Mouse (Mus musculus) yolk sac, embryonic 10.5 days (tissue): ENCODE measurements around the gene Taf5l.
"Not testable (repeated sequence)": the region's sequence is repeated elsewhere in the genome, so short reads cannot be mapped to it uniquely, and the experiment has no call there.

Experiments
- DNase-seq: peaks from one replicate; pipeline ENCODE4 v3.0.0-alpha.2; 2017; ENCODE audit warnings: low spot score

Gene Taf5l

GRCm38 (mm10) chr8:123960556-123960955 is 60.6 kb downstream of the Taf5l start:
- not testable (repeated sequence) for DNase-seq

DNA sequence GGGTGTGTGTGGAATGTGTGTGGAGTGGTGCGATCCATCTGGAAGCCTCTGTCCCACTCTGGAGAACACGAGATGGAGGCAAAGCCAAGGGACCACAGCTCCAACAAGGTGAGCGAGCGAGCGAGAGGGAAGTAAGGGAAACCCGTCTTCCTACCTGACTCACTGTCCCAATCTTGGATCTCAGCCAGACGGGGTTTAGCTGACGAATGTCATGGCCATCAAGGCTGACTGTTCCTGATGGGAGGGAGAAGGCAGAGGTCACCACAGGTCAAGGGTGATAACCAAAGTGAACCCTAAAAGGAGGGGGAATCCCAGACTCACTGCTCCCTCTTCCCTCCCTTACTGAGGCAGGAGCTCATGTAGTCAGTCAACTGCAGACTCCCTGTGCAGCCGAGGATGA is 61.1 kb downstream of the Taf5l start:
- no peak for DNase-seq

GRCm38 (mm10) chr8:123959473-123959872 is 61.7 kb downstream of the Taf5l start:
- DNase-seq = no peak

DNA sequence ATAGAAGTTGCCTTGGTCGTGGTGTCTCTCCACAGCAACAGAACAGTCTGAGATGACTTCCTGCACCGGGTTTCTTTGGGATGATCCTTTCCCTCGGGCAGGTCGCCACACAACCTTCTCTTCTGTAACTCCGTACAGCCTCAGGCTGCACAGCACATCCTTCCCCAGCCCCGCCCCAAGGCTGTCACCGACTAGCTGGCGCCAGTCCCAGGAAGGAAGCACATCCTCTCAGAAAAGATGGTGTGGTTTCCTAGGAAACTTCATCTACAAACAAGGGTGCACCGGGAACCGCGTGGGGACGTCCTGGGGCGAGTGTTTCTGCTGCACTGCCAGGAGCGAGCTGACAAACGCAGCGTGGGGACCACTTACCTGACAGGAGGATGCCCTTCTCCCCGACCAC is 63.1 kb downstream of the Taf5l start:
- DNase-seq = no peak

- no peak for DNase-seq
Observed at GRCm38 (mm10) chr8:123954246-123954645, 67.0 kb downstream of the Taf5l start.

- DNase-seq = no peak
Observed at GRCm38 (mm10) chr8:123953686-123954085, 67.5 kb downstream of the Taf5l start.

- peak; percentile 72 for DNase-seq
Observed at GRCm38 (mm10) chr8:123950077-123950802, 71.0 kb downstream of the Taf5l start.

DNA sequence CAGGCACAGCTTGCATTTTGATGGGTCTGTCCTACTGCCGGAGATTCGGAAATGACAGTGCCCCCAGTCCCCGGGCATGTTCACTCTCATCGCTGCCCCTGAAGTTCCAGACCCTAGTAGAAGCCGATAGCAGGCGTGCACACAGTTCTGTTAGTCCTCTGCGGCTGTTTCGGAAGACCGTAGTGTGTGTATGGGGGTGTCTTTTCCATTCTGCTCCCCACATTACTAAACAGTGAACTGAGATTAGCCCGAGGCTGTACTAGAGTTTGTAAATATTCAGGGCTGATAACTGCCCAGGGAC is 71.6 kb downstream of the Taf5l start:
- DNase-seq = no peak

GRCm38 (mm10) chr8:123948942-123949685 is 72.1 kb downstream of the Taf5l start, which contains the start of gene Nup133:
TSS of gene Nup133 (minus strand) at chr8:123949265.
- peak; percentile 98 for DNase-seq
